Mouse (Mus musculus) cortical plate, adult 2 months (tissue): ENCODE results near the gene Ccdc152. TPM values are rescaled to one million over a fixed set of nuclear protein-coding genes. Genes with fewer than 3 reads are reported as not detected.
A peak's percentile ranks its signal among the peaks of the same experiment; 100 is the strongest.

ENCODE experiments used
- H3K27ac ChIP-seq: fragments of 200-500 bp; 2 replicates; pipeline ENCODE4 v1.5.1; 2012; ENCODE audit warnings: low read length, control low read depth, inconsistent platforms; ENCODE audit not compliant: insufficient read depth
- H3K4me1 ChIP-seq: fragments of 200-500 bp; 2 replicates; pipeline ENCODE4 v1.6.1; 2011; ENCODE audit warnings: low read length; ENCODE audit not compliant: control insufficient read depth, insufficient read depth
- H3K4me3 ChIP-seq: fragments of 200-500 bp; 2 replicates; pipeline ENCODE4 v1.5.1; 2011; ENCODE audit warnings: mild to moderate bottlenecking, low read length, control low read depth; ENCODE audit not compliant: insufficient read depth
- CTCF ChIP-seq: fragments of 200-500 bp; IDR thresholded peaks from 2 replicates; pipeline ENCODE4 v1.5.1; 2011; ENCODE audit warnings: mild to moderate bottlenecking, control low read depth, low read length; ENCODE audit not compliant: insufficient read depth; ENCODE audit errors: extremely low read depth
- POLR2A ChIP-seq: fragments of 200-500 bp; IDR thresholded peaks from 2 replicates; pipeline ENCODE4 v1.6.1; 2011; ENCODE audit warnings: mild to moderate bottlenecking, low read length, control low read depth; ENCODE audit not compliant: insufficient read depth; ENCODE audit errors: extremely low read depth
- polyA plus RNA-seq: library from polyadenylated mRNA; depleted of rRNA; stranded (reverse); fragments of >200 nt; gene quantifications from 2 replicates; pipeline ENCODE4 v1.2.3, GENCODE M21; 2012

Ccdc152 gene
- polyA plus RNA-seq, 1 experiment = 1.4 TPM

DNA sequence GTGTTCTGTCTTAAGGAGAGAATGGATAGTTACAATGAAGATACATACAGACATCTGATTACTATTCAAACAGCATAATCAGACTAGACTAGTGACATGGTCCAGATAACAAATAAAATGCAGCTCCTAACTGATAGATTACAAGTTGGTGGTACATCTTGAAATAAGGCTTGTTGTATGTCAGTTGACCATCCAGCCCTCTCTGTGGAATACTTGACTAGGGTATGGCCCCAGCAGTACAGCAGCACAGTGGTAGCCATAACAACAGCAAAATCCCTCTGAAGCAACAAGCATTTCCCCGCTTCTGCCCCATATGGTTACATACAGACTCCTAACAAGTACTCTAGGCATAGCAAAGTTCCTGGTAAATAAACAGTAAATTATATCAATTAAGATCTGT lies 21.6 kb downstream of the Ccdc152 start:
- no peak for TF ChIP-seq CTCF
- Histone ChIP-seq H3K4me1 (no peaks in the 10 kb centered on the region), H3K4me3 (no peak overlapping the region), H3K27ac (no peak overlapping the region)

- Histone ChIP-seq H3K4me1 (no peaks in the 10 kb centered on the region), H3K27ac (no peak overlapping the region), H3K4me3 (no peak overlapping the region)
- no peak for TF ChIP-seq POLR2A
- no peak for TF ChIP-seq CTCF
These were observed 22.1 kb downstream of the Ccdc152 start for GRCm38 (mm10) chr15:3281216-3281615.

DNA sequence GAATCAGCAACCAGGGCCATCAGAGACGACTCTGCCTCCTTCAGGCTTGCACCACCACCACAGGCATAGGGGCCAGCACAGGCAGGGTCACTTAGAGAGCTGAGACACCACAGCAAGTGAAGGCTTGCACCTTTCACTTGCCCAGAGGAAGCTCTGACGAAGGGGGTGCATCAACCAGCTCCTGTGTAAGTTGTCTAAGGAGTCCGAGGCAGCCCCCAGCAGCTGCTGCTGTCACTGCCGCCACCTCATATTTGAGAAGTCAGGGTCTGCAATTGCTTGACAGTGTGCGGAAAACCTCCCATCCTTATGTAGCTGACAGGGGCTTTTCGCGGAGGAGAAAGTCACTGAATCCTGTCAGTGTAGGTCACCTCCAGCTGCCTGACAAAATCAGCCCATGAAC lies 24.1 kb downstream of the Ccdc152 start:
- TF ChIP-seq CTCF (no peak), POLR2A (no peak)

GRCm38 (mm10) chr15:3277391-3277790 lies 25.9 kb downstream of the Ccdc152 start:
- Histone ChIP-seq H3K4me1 (no peaks in the 10 kb centered on the region), H3K27ac (no peak overlapping the region), H3K4me3 (no peak overlapping the region)
- TF ChIP-seq CTCF (peak; percentile 3; the same call in 1 of the 2 replicates), POLR2A (no peak)

More for the DNA sequence above, 24.1 kb downstream of the Ccdc152 start:
- H3K4me3 ChIP-seq = no peak overlapping the region
- no peak overlapping the region for H3K27ac ChIP-seq
- H3K4me1 ChIP-seq = no peaks in the 10 kb centered on the region

DNA sequence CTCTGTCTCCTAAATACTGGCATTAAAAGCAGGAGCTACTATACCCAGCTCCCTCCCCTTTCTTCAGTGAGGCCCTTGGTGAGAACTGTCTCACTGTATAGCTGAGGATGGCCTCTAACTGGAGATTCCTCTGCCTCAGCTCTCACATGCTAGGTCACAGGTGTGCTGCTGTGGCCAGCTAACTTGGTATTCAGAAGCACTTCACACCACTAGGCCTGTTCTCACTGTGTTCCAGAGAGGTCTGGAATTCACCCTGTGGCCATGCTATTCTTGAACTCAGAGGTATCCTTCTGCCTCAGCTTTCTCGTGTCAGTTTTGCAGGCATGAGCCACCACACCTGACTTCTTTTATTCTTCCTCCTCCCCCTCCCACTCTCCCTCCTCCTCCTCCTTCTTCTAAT lies 30.1 kb downstream of the Ccdc152 start:
- H3K4me1 ChIP-seq = no peaks in the 10 kb centered on the region; the same call in 1 of the 2 replicates
- peak overlapping the region; percentile 3; the same call in 1 of the 2 replicates for H3K4me3 ChIP-seq
- TF ChIP-seq CTCF = no peak
- TF ChIP-seq POLR2A = no peak
- no peak overlapping the region for H3K27ac ChIP-seq

DNA sequence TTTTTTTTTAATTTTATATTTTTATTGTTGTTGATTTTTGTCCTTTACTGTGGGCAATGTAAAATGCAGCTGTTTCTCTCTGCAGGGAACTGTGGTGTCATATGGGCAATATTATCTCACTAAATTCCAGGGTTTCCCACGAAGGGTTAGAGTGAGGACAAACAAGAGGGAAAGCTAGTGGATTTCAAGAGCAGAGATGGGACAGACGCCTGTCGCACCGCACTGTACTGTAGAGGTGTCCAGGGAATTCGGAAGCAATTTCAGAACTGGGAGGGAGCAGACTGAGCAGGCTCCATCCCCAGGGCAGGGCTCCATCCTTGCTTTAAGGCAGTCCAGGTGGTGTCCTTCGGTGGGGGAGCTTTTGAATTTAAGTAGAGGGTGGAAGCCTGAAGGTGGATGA lies 32.1 kb downstream of the Ccdc152 start:
- Histone ChIP-seq H3K4me1 (no peaks in the 10 kb centered on the region; the same call in 1 of the 2 replicates), H3K27ac (peak overlapping the region; percentile 18; the same call in 1 of the 2 replicates), H3K4me3 (peak overlapping the region; percentile 43)
- TF ChIP-seq CTCF = no peak
- TF ChIP-seq POLR2A = no peak

DNA sequence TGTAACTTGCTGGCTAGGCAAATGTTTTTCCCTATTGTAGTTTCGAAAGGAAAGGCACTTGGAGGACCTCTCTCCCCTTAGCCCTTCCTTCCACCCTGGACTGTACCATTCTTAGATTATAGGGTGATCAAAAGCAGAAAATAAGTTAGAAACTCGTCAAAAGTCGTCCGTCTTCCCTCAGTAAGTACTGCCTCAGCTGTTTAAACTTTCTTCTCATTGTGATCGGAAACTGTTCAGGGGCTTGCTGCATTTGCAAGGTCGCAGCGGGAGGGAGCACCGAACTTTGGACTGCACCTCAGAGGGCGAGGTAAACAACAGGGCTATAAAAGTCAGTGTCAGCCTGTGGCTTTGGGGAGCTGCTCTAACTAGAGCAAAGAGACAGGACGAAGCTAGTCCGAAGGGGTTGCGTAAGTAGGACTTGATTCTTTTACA lies 32.7 kb downstream of the Ccdc152 start:
- TF ChIP-seq CTCF (no peak), POLR2A (peak; percentile 93)
- no peaks in the 10 kb centered on the region; the same call in 1 of the 2 replicates for H3K4me1 ChIP-seq
- H3K27ac ChIP-seq = peak overlapping the region; percentile 100
- H3K4me3 ChIP-seq = peak overlapping the region; percentile 43

- Histone ChIP-seq H3K4me3 (peak overlapping the region; percentile 43; the same call in 1 of the 2 replicates), H3K27ac (peak overlapping the region; percentile 100), H3K4me1 (no peaks in the 10 kb centered on the region; the same call in 1 of the 2 replicates)
- TF ChIP-seq POLR2A (no peak), CTCF (no peak)
These were observed 33.2 kb downstream of the Ccdc152 start for GRCm38 (mm10) chr15:3269996-3270645.

- TF ChIP-seq POLR2A = no peak
- TF ChIP-seq CTCF = no peak
- no peak overlapping the region; the same call in 1 of the 2 replicates for H3K27ac ChIP-seq
- H3K4me3 ChIP-seq = no peak overlapping the region
- no peaks in the 10 kb centered on the region; the same call in 1 of the 2 replicates for H3K4me1 ChIP-seq
These were observed 33.8 kb downstream of the Ccdc152 start for GRCm38 (mm10) chr15:3269496-3269895.

DNA sequence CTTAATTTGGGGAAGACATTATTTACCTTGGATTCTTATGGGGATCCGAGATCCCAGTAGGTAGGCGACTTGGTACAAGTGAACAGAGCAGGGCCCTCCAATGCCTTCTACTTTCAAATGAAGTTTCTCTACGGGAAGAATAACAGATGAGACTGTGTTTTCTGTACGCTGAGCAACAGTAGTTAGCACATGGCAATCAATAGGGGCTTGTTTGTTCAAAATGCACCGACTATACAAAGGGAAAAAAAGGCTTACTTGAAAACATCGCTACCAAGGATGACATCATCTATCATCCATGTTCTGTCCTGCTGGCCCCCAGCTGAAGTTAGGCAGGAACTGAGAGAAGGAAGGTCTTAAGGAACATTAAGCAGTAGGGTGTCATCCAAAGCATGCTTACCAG lies 35.1 kb downstream of the Ccdc152 start, which contains the start of gene Selenop:
Gene Selenop, plus strand, starts transcription at position 301 of the 400 bp plus-strand sequence.
- Histone ChIP-seq H3K4me3 (no peak within 1 kb of the TSS), H3K4me1 (no peaks in the 10 kb centered on the region; the same call in 1 of the 2 replicates), H3K27ac (no peak within 1 kb of the TSS; the same call in 1 of the 2 replicates)
- TF ChIP-seq CTCF = no peak
- no peak for TF ChIP-seq POLR2A
